Mouse (Mus musculus) cerebellum, postnatal 10 days (tissue): ENCODE data around the gene Vwa7.

ENCODE experiments used
- DNase-seq, 2 experiments: peaks; one replicate each; pipeline ENCODE4 v3.0.0; 2021; ENCODE audit warnings: mixed read lengths in 2 of 2

Vwa7 gene

GRCm38 (mm10) chr17:35064951-35065947, 48.9 kb downstream of the Vwa7 start, which contains the start of gene Ly6g6c:
TSS of gene Ly6g6c (plus strand) at chr17:35065388.
- peak; percentile 51 to 55 for DNase-seq

DNA sequence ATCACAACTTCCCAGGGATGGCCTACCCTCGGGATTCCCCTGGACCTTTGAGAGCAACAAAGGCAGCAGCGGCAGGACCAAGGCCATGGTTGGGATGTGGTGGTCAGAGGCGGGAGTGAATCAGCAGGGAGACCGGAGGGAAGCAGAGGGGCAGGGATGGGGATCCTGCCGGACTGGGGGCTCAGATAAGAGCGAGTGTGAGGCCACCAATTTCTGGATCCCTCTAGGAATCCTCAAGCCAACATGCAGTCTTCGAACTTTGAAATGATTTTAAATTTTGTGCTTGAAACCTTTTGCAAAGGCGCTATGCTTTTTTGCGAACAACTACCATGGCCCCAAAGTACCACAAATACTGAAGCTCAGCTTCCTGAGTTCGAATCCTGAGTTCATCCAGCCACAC, 49.7 kb downstream of the Vwa7 start, which contains the start of gene Mpig6b:
Gene Mpig6b (minus strand): TSS at position 101 of the 400 bp plus-strand sequence.
- DNase-seq = peak in 1 of 2 experiments; percentile 12

DNA sequence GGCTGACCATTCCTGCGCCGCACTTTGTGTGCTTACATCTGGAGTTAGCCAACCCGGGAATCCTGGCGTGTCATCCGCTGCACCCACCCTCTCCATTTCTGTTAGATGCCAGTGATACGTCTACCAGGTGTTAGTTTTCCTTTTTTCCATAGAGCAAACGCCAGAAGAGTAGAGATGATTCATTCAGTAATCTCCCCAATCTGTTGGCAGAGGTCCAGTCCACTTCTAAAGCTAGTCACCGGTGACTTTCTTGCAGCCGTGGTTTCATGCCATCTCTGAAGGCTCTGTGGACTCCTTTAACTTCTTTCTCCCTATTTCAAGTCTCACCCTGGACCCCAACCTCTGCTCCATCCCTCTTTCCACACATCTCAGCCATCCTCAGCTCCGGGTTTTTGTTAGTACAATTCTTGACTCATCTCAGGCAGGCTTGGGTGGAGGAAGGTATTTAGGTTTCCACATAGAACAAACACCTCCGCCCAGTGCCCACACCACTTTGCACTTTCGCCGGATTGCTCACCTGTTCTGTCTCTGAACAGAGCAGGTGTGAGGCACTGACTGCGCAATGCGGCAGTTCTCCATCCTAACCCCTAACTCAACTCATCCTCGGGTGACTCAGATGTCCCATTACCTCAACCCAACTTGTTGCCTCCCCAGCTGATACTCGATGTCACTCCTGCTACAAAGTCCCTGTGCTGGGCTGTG, 52.0 kb downstream of the Vwa7 start:
- peak in 1 of 2 experiments; percentile 47 for DNase-seq

DNA sequence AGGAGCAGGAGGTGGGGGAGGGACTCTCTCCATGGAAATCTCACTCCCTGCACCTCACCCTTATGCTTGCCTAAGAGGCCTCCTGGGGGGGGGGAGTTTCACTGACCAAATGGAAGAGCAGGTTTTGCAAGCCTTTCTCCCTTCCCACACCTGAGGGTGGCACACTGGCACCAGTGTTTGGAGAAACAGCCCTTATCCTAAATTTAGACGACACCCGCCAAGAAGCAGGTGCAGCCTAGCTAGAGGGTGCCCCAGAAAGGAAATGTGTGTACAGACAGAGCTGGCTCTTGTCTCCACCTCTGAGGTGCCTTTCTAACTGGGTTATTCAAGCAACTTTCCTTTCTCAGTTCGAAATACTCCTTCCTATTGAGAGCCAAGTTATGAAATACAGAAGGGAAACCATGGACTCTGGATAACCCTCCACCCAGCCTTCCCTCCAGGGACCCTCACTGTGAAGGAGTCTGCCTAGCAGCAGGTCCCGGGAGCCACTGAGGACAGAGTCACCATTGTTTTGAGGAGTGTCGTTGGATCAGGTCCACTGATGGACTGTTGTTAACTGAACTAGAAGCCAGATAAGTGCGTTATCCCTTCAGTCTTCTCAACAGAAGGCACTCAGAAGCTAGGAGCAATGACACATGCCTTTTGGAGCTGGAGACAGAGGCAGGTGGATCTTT, 54.3 kb downstream of the Vwa7 start:
- peak; percentile 86 to 89 for DNase-seq

DNA sequence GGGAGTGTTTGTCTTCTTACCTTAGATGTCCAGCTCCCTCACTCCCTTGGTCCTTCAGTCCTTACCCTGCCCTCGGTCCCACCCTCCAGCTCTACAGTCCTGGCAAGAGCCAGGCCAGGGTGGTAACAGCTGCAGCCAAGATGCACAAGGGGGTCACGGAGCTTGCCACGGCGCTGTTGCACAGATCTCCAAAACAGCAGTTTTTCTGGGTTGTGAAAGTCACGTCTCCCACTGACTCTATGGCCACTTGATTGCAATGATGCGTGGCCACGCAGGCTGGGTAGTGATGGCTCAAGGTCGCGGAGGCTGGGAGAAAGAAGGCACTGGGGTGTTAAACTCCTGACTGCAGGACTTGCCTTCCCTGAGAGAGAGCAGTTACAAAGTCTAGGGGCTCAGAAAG, 55.1 kb downstream of the Vwa7 start:
- peak; percentile 43 to 46 for DNase-seq

DNA sequence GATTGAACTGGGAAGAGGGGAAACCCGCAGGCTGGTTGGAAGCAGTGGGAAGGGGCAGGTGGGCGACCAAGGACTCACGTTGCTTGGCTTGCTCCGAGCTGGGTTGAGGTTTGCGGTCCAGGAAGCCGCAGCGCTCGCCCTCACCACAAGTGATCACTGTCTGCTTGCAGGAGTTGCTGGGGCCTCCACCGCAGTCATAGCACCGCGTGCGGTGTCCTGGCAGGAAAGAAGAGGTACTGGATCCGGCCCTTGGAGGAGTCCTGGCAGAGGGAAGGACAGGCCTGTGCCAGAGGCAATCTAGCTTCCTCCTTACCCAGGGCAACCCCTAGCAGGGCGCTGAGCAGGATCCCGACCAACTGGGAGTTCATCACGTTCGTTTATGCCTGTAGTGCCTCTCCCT, 57.7 kb downstream of the Vwa7 start:
- DNase-seq = peak; percentile 80 to 85
